Mouse (Mus musculus): ENCODE results near the gene B230104I21Rik. TPM values are rescaled to one million over a fixed set of nuclear protein-coding genes. Genes with fewer than 3 reads are reported as not detected.

The B230104I21Rik gene
- polyA plus RNA-seq, 1 experiment from 2014 or later = not detected

DNA sequence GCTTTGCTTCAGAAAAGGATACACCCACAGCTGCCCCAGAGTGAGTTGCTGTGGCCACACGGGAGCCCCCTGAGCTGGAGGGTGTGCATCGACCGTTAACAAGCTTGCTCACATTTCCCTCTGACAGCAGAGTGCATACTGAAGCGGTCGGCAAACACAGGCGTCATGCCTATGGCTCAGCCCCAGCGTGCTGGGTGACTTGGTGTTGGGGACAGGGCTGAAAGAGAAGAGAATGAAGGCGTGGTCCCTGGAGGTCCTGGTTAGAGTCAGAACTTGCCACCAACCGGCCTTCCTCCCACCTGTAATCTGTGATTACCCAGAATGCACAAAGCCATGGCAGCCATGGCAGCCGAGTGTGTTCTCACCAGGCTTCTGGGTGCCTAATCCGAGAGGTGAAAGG lies 22.9 kb downstream of the B230104I21Rik start:
- Histone ChIP-seq H3K36me3 (ENCODE audit: insufficient read depth, low read length) (no peaks in the 10 kb centered on the region), H3K9ac (replicated peaks; ENCODE audit: low read depth) (no peak overlapping the region), H3K27ac (ENCODE audit: low read length) (peak overlapping the region; percentile 69), H3K27me3 (replicated peaks; ENCODE audit: insufficient read depth, low read length) (no peaks in the 10 kb centered on the region), H3K4me1 (ENCODE audit: insufficient read depth, low read depth, low read length) (peaks cover 20% of the 10 kb centered on the region), H3K4me2 (replicated peaks; ENCODE audit: low read depth, low read length) (no peak overlapping the region), H3K4me3 (ENCODE audit: low read depth, low read length) (no peak overlapping the region), H3K9me3 (ENCODE audit: low read length) (no peaks in the 10 kb centered on the region)
- peak; percentile 57 for DNase-seq (ENCODE audit: low spot score)
- 48% methylated on average over 11 of the region's 11 CpGs for WGBS
- TF ChIP-seq CTCF (IDR thresholded peaks at IDR 0.05) (no peak), EP300 (IDR thresholded peaks at IDR 0.05) (no peak)
- peak; percentile 60; the same call in 1 of the 2 replicates for ATAC-seq

DNA sequence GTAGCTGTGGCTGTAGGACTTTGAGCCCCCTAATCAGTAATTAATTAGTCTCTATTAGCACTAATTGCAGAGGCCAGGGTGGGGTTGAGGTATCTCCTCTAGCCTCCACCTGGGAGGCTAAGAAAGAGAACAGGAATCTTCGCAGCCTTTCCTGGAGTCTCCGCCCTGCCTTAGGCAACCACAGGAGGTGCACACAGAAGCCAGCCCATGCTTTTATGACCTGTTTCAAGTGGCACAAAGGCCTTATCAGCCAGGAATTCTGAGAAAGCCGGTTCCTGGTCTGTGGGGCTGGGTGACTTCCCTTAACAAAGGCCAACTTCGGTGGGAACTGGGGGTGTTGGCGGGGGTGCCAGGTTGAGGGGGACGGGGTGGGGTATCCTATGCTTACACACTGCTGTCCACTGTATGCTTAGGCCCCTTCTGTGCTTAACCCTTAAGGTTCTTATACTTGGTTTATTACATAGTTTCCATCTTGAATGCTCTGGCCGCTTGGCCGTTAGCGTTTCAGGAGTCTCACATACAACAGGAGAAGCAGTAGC lies 23.9 kb downstream of the B230104I21Rik start:
- Histone ChIP-seq H3K9ac (replicated peaks; ENCODE audit: low read depth) (no peak overlapping the region), H3K4me2 (replicated peaks; ENCODE audit: low read depth, low read length) (no peak overlapping the region), H3K4me1 (ENCODE audit: insufficient read depth, low read depth, low read length) (peaks cover 20% of the 10 kb centered on the region), H3K36me3 (ENCODE audit: insufficient read depth, low read length) (no peaks in the 10 kb centered on the region), H3K4me3 (ENCODE audit: low read depth, low read length) (no peak overlapping the region), H3K27ac (ENCODE audit: low read length) (peak overlapping the region; percentile 72), H3K9me3 (ENCODE audit: low read length) (no peaks in the 10 kb centered on the region), H3K27me3 (replicated peaks; ENCODE audit: insufficient read depth, low read length) (no peaks in the 10 kb centered on the region)
- WGBS = 68% methylated on average over 9 of the region's 9 CpGs
- DNase-seq (ENCODE audit: low spot score) = peak; percentile 82
- ATAC-seq = peak; percentile 73
- no peak for TF ChIP-seq CTCF (IDR thresholded peaks at IDR 0.05)
- TF ChIP-seq EP300 (IDR thresholded peaks at IDR 0.05) = no peak

DNA sequence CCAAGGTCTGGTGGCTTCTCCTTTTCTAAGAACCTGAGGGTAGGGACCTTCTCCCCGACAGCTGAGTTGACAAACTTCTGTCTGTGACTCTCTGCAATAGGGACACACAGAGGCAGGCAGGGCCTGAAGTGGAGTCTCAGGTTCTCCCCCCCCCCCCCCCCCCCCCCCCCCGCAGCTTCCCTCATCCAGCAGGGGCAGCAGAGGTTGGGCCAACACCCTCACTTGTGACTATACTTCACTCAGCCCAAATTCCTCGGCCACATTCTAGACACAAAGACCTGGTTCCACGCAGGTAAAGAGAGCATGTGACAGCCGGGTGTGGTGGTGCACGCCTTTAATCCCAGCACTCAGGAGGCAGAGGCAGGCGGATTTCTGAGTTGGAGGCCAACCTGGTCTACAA lies 24.5 kb downstream of the B230104I21Rik start:
- H3K4me1 ChIP-seq (ENCODE audit: insufficient read depth, low read depth, low read length) = peaks cover 20% of the 10 kb centered on the region
- DNase-seq (ENCODE audit: low spot score) = peak; percentile 49
- no peaks in the 10 kb centered on the region for H3K27me3 ChIP-seq (replicated peaks; ENCODE audit: insufficient read depth, low read length)
- TF ChIP-seq EP300 (IDR thresholded peaks at IDR 0.05) (no peak), CTCF (IDR thresholded peaks at IDR 0.05) (no peak; the same call in 1 of the 2 replicates)
- no peak overlapping the region for H3K4me2 ChIP-seq (replicated peaks; ENCODE audit: low read depth, low read length)
- H3K4me3 ChIP-seq (ENCODE audit: low read depth, low read length) = no peak overlapping the region
- WGBS = 60% methylated on average over 6 of the region's 7 CpGs
- H3K27ac ChIP-seq (ENCODE audit: low read length) = peak overlapping the region; percentile 72; the same call in 1 of the 2 replicates
- H3K9me3 ChIP-seq (ENCODE audit: low read length) = no peaks in the 10 kb centered on the region
- no peak overlapping the region for H3K9ac ChIP-seq (replicated peaks; ENCODE audit: low read depth)
- no peaks in the 10 kb centered on the region for H3K36me3 ChIP-seq (ENCODE audit: insufficient read depth, low read length)
- peak; percentile 39 for ATAC-seq

DNA sequence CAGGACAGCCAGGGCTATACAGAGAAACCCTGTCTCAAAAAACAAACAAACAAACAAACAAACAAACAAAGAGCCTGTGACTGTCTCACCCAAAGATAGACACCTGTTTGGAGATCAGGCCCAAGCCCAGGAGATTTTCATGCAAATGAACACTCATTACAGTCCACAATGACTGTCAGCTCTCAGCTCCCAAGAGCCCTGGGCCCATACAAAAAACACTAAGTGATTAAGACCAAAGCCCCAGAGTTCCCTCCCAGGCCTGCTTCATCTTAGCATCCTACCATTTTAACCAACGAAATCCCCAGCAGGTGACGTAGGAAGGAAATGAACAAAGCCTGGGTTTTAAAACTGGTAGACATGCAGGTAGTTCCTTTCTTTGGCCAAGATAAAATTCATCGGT lies 24.9 kb downstream of the B230104I21Rik start:
- no peaks in the 10 kb centered on the region for H3K36me3 ChIP-seq (ENCODE audit: insufficient read depth, low read length)
- ATAC-seq (no peak), DNase-seq (ENCODE audit: low spot score) (no peak)
- H3K4me2 ChIP-seq (replicated peaks; ENCODE audit: low read depth, low read length) = no peak overlapping the region
- H3K9me3 ChIP-seq (ENCODE audit: low read length) = no peaks in the 10 kb centered on the region
- 90% methylated on average over 3 of the region's 3 CpGs for WGBS
- no peak overlapping the region for H3K9ac ChIP-seq (replicated peaks; ENCODE audit: low read depth)
- no peak overlapping the region for H3K27ac ChIP-seq (ENCODE audit: low read length)
- H3K4me3 ChIP-seq (ENCODE audit: low read depth, low read length) = no peak overlapping the region
- TF ChIP-seq EP300 (IDR thresholded peaks at IDR 0.05) (no peak), CTCF (IDR thresholded peaks at IDR 0.05) (no peak)
- peaks cover 20% of the 10 kb centered on the region for H3K4me1 ChIP-seq (ENCODE audit: insufficient read depth, low read depth, low read length)
- H3K27me3 ChIP-seq (replicated peaks; ENCODE audit: insufficient read depth, low read length) = no peaks in the 10 kb centered on the region

DNA sequence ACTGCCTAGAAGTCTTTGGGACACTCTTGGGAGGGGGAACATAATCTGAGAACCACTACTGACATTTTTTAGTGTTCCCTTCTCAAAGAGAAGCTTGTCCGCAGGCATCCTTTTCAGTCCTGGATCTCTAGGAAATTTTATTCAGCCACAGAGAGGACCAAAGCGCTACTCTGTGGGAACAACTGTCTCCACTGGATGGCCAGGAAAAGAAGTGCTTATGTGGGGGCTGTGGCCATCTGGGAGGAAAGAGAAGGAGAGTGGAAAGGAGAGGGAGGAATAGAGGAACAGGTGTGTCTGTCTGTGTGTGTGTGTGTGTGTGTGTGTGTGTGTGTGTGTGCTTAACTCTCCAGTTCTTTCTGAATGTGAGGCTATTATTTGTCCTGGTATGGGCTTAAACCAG lies 28.8 kb downstream of the B230104I21Rik start:
- no peak overlapping the region for H3K27ac ChIP-seq (ENCODE audit: low read length)

DNA sequence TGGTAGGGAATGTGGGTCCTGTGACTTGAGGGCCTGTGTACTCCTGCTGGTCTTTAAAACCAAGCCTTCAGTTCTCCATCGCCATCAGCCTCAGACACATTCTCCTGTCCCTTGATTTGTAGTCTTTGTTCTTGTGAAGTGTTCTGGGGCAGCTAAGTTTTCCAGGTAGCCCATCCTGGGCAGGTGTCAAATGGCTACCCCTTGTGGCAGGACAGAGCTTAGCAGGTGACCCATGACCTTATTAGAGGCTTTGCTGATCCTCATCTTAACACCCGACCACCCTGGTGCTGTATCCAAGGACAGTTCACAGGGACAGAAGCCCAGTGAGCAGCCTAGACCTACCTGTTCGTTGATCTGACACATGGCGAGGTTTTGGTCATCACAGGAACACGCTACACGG lies 30.9 kb downstream of the B230104I21Rik start:
- no peak overlapping the region for H3K27ac ChIP-seq (ENCODE audit: low read length)
- H3K9me3 ChIP-seq (ENCODE audit: low read length) = no peaks in the 10 kb centered on the region
- no peak overlapping the region for H3K4me2 ChIP-seq (replicated peaks; ENCODE audit: low read depth, low read length)
- DNase-seq (ENCODE audit: low spot score) (no peak), ATAC-seq (no peak)
- H3K9ac ChIP-seq (replicated peaks; ENCODE audit: low read depth) = no peak overlapping the region
- no peak overlapping the region for H3K4me3 ChIP-seq (ENCODE audit: low read depth, low read length)
- H3K36me3 ChIP-seq (ENCODE audit: insufficient read depth, low read length) = no peaks in the 10 kb centered on the region
- WGBS = 81% methylated on average over 6 of the region's 6 CpGs
- H3K27me3 ChIP-seq (replicated peaks; ENCODE audit: insufficient read depth, low read length) = no peaks in the 10 kb centered on the region
- H3K4me1 ChIP-seq (ENCODE audit: insufficient read depth, low read depth, low read length) = no peaks in the 10 kb centered on the region
- no peak for TF ChIP-seq EP300 (IDR thresholded peaks at IDR 0.05)
- TF ChIP-seq CTCF (IDR thresholded peaks at IDR 0.05) = peak; percentile 61

More for the DNA sequence above, 28.8 kb downstream of the B230104I21Rik start:
- no peaks in the 10 kb centered on the region for H3K9me3 ChIP-seq (ENCODE audit: low read length)
- H3K4me3 ChIP-seq (ENCODE audit: low read depth, low read length) = no peak overlapping the region
- TF ChIP-seq EP300 (IDR thresholded peaks at IDR 0.05) (no peak), CTCF (IDR thresholded peaks at IDR 0.05) (no peak)
- DNase-seq (ENCODE audit: low spot score) (no peak), ATAC-seq (no peak)
- no peak overlapping the region for H3K9ac ChIP-seq (replicated peaks; ENCODE audit: low read depth)
- 84% methylated on average over 2 of the region's 2 CpGs for WGBS
- no peaks in the 10 kb centered on the region for H3K36me3 ChIP-seq (ENCODE audit: insufficient read depth, low read length)
- no peak overlapping the region for H3K4me2 ChIP-seq (replicated peaks; ENCODE audit: low read depth, low read length)
- no peaks in the 10 kb centered on the region for H3K27me3 ChIP-seq (replicated peaks; ENCODE audit: insufficient read depth, low read length)
- no peaks in the 10 kb centered on the region for H3K4me1 ChIP-seq (ENCODE audit: insufficient read depth, low read depth, low read length)

DNA sequence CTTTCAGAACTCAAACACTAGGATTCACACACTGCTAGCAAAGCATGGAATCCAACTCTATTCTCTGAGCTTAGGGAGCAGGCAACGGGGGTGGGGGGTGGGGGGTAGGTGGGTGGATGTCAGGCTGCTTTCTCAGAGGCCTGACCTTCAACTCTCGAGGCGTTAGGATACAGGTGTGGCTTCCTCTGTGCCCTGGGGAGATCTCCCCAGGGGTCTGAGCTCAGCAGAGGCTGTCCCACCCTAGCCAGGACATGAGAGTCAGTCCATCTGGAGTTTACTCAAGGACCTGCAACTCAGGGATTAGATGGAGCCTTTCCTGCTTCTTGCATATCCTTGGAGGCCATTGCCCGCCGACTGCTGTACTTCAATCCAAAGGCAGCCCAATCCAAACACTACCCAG lies 33.2 kb downstream of the B230104I21Rik start:
- Histone ChIP-seq H3K4me2 (replicated peaks; ENCODE audit: low read depth, low read length) (no peak overlapping the region), H3K27me3 (replicated peaks; ENCODE audit: insufficient read depth, low read length) (no peaks in the 10 kb centered on the region), H3K27ac (ENCODE audit: low read length) (no peak overlapping the region), H3K36me3 (ENCODE audit: insufficient read depth, low read length) (no peaks in the 10 kb centered on the region), H3K4me1 (ENCODE audit: insufficient read depth, low read depth, low read length) (no peaks in the 10 kb centered on the region), H3K9me3 (ENCODE audit: low read length) (no peaks in the 10 kb centered on the region), H3K4me3 (ENCODE audit: low read depth, low read length) (no peak overlapping the region), H3K9ac (replicated peaks; ENCODE audit: low read depth) (no peak overlapping the region)
- no peak for DNase-seq (ENCODE audit: low spot score)
- no peak for TF ChIP-seq CTCF (IDR thresholded peaks at IDR 0.05)
- WGBS = 57% methylated on average over 5 of the region's 5 CpGs
- ATAC-seq = no peak
